Mouse (Mus musculus) mouse embryonic stem cell (cell line): ENCODE results near the gene Atp1b1.

ENCODE experiments used
- in situ Hi-C, 2 experiments: fragments of 300-500 bp; cut with MboI; formaldehyde crosslinking; loops; 1 replicate in 1 of 2; 3 replicates in 1 of 2; pipeline ENCODE4 v1.14.3; 2019 to 2020; ENCODE audit warnings: low sequenced_read_pairs in 2 of 2, low pct_unique_long_range_greater_than_20kb in 1 of 2, mixed read lengths in 1 of 2; ENCODE audit not compliant: unreplicated experiment in 1 of 2

The Atp1b1 gene

GRCm38 (mm10) chr1:164413608-164414007, 44.5 kb downstream of the Atp1b1 start:
- in situ Hi-C loops: no loop called here

GRCm38 (mm10) chr1:164412906-164413305, 45.2 kb downstream of the Atp1b1 start:
- in situ Hi-C loops: no loop called here

GRCm38 (mm10) chr1:164411306-164411705, 46.8 kb downstream of the Atp1b1 start:
- in situ Hi-C loops: no loop called here

GRCm38 (mm10) chr1:164408655-164409054, 49.5 kb downstream of the Atp1b1 start:
- in situ Hi-C loops: no loop called here

GRCm38 (mm10) chr1:164406506-164406905, 51.6 kb downstream of the Atp1b1 start:
- in situ Hi-C loops: no loop called here

- in situ Hi-C loops: no loop called here
These were observed 52.8 kb downstream of the Atp1b1 start for GRCm38 (mm10) chr1:164405385-164405802.

GRCm38 (mm10) chr1:164399578-164399977, 58.6 kb downstream of the Atp1b1 start:
- in situ Hi-C loops: no loop called here

- in situ Hi-C loops: no loop called here
These were observed 60.5 kb downstream of the Atp1b1 start for GRCm38 (mm10) chr1:164397672-164398071.

GRCm38 (mm10) chr1:164395131-164395780, 62.9 kb downstream of the Atp1b1 start:
- in situ Hi-C loops: no loop called here

GRCm38 (mm10) chr1:164392176-164392575, 66.0 kb downstream of the Atp1b1 start:
- in situ Hi-C loops: no loop called here

- in situ Hi-C loops: no loop called here
These were observed 68.4 kb downstream of the Atp1b1 start for GRCm38 (mm10) chr1:164389743-164390142.
